Mouse (Mus musculus): ENCODE results near the gene Mfn2.

DNA sequence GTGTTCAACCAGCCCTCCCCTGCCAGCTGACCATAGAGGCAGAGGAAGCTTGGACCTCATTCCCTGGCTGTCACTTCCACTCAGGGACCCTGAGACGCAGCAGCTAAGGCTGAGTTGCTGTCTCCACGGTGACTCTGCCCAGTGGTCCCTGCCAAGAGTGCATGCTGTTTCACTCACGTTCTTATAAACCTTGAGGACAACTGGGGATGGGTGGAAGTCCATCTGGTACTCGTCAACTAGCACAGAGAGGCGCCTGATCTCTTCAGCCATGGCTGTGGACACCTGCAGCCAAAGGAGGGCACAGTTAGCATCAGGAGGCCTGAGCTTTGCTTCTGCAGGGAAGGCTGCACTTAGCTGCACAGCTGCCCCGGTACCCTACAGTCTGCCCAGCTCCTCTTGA is 21.5 kb downstream of the Mfn2 start:
- no peak for TF ChIP-seq ZC3H11A (IDR thresholded peaks at IDR 0.05; ENCODE audit: low read depth, low read length)
- TF ChIP-seq MAZ (IDR thresholded peaks at IDR 0.05; ENCODE audit: low read depth, low read length) = no peak

Data from CH12.LX (cell line).